Mouse (Mus musculus) heart, embryonic 14.5 days (tissue): Measurements from ENCODE around the gene Tmem240. TPM values are rescaled to one million over a fixed set of nuclear protein-coding genes. Genes with fewer than 3 reads are reported as not detected.

ENCODE experiments used
- ATAC-seq: fragments of 200-750 bp; cut with Nextera tagmentation; 2 replicates; pipeline ENCODE4 v1.8.0; 2017; ENCODE audit warnings: low read depth, moderate TSS enrichment; ENCODE audit not compliant: insufficient number of reproducible peaks, insufficient read depth, low FRiP score
- H3K27ac ChIP-seq, 2 experiments: fragments of 200-500 bp in 1 of 2; fragments of 300-500 bp in 1 of 2; sonication (generic) in 1 of 2; replicated peaks in 1 of 2; 2 replicates each; pipeline ENCODE4 v1.5.1; 2012 to 2014; ENCODE audit warnings: low read depth in 2 of 2, low read length in 2 of 2, control low read depth in 1 of 2, mild to moderate bottlenecking in 1 of 2, mixed read lengths in 1 of 2; ENCODE audit not compliant: control insufficient read depth in 1 of 2, insufficient read depth in 1 of 2
- H3K27me3 ChIP-seq: fragments of 300-500 bp; sonication (generic); 2 replicates; pipeline ENCODE4 v1.6.1; 2014; ENCODE audit warnings: mild to moderate bottlenecking, low read length, control low read depth; ENCODE audit not compliant: control insufficient read depth, insufficient read depth
- H3K36me3 ChIP-seq: fragments of 300-500 bp; sonication (generic); 2 replicates; pipeline ENCODE4 v1.6.1; 2014; ENCODE audit warnings: mild to moderate bottlenecking, control low read depth, low read length, mixed read lengths; ENCODE audit not compliant: control insufficient read depth, insufficient read depth
- H3K4me1 ChIP-seq, 2 experiments: fragments of 200-500 bp in 1 of 2; fragments of 300-500 bp in 1 of 2; sonication (generic) in 1 of 2; 2 replicates each; pipeline ENCODE4 v1.6.1; 2012 to 2014; ENCODE audit warnings: low read length in 2 of 2, control low read depth in 1 of 2, mixed read lengths in 1 of 2; ENCODE audit not compliant: control insufficient read depth in 2 of 2, insufficient read depth in 2 of 2
- H3K4me2 ChIP-seq: fragments of 300-500 bp; sonication (generic); 2 replicates; pipeline ENCODE4 v1.6.1; 2014; ENCODE audit warnings: mild to moderate bottlenecking, low read length
- H3K4me3 ChIP-seq, 2 experiments: fragments of 200-500 bp in 1 of 2; fragments of 300-500 bp in 1 of 2; sonication (generic) in 1 of 2; 2 replicates each; pipeline ENCODE4 v1.5.1; 2012 to 2014; ENCODE audit warnings: low read length in 2 of 2, mild to moderate bottlenecking in 2 of 2, control low read depth in 1 of 2, low read depth in 1 of 2, moderate library complexity in 1 of 2; ENCODE audit not compliant: control insufficient read depth in 1 of 2, insufficient read depth in 1 of 2
- H3K9ac ChIP-seq: fragments of 300-500 bp; sonication (generic); 2 replicates; pipeline ENCODE4 v1.6.1; 2014; ENCODE audit warnings: mild to moderate bottlenecking, low read length
- H3K9me3 ChIP-seq: fragments of 300-500 bp; sonication (generic); 2 replicates; pipeline ENCODE4 v1.6.1; 2016; ENCODE audit warnings: low read length, control low read depth; ENCODE audit not compliant: control insufficient read depth
- WGBS: fragments of 180-500 bp; shearing (Covaris S2); extraction: QIAGEN DNeasy Blood & Tissue Kit; methylation state at CpG from one replicate; pipeline ENCODE4 v1.1.7; 2014; 5-methylcytosine and 5-hydroxymethylcytosine counted together
- polyA plus RNA-seq: library from polyadenylated mRNA; unstranded; fragments of >200 nt; fragmentation: Nextera tagmentation; extraction: Ambion mirVana; gene quantifications from 2 replicates; pipeline ENCODE4 v1.2.1, GENCODE M21; 2014

Gene Tmem240
- polyA plus RNA-seq, 1 experiment from 2014 or later: 0.28 TPM

GRCm38 (mm10) chr4:155745136-155745535 lies 10.5 kb downstream of the Tmem240 start:
- WGBS: 92% methylated on average over 5 of the region's 5 CpGs
- Histone ChIP-seq H3K27ac (no peak overlapping the region), H3K4me3 (no peak overlapping the region), H3K9ac (no peak overlapping the region), H3K4me1 (no peaks in the 10 kb centered on the region), H3K4me2 (no peak overlapping the region), H3K27me3 (no peaks in the 10 kb centered on the region), H3K36me3 (peaks cover 100% of the 10 kb centered on the region), H3K9me3 (no peaks in the 10 kb centered on the region)
- no peak for ATAC-seq

GRCm38 (mm10) chr4:155746036-155746548 lies 11.5 kb downstream of the Tmem240 start:
- Histone ChIP-seq H3K27me3 (no peaks in the 10 kb centered on the region), H3K4me2 (no peak overlapping the region), H3K4me1 (no peaks in the 10 kb centered on the region), H3K36me3 (peaks cover 100% of the 10 kb centered on the region), H3K9me3 (no peaks in the 10 kb centered on the region), H3K4me3 (no peak overlapping the region), H3K27ac (no peak overlapping the region), H3K9ac (no peak overlapping the region)
- WGBS: 83% methylated on average over 8 of the region's 8 CpGs
- ATAC-seq: no peak

- peaks cover 100% of the 10 kb centered on the region for H3K36me3 ChIP-seq
- no peak overlapping the region for H3K4me3 ChIP-seq
- no peak overlapping the region for H3K27ac ChIP-seq
- no peaks in the 10 kb centered on the region for H3K27me3 ChIP-seq
- H3K9me3 ChIP-seq: no peaks in the 10 kb centered on the region
- WGBS: 87% methylated on average over 17 of the region's 17 CpGs
- no peak for ATAC-seq
- H3K9ac ChIP-seq: no peak overlapping the region
- H3K4me1 ChIP-seq: no peaks in the 10 kb centered on the region
- no peak overlapping the region for H3K4me2 ChIP-seq
Observed at GRCm38 (mm10) chr4:155746575-155747490, 12.2 kb downstream of the Tmem240 start.

GRCm38 (mm10) chr4:155757011-155757410 lies 22.4 kb downstream of the Tmem240 start:
- no peaks in the 10 kb centered on the region for H3K27me3 ChIP-seq
- H3K36me3 ChIP-seq: peaks cover 60% of the 10 kb centered on the region
- ATAC-seq: no peak
- peaks cover 12 to 34% of the 10 kb centered on the region in 2 experiments for H3K4me1 ChIP-seq
- peak overlapping the region in 1 of 2 experiments; percentile 30; a peak in 1 of 4 replicates for H3K27ac ChIP-seq
- peak overlapping the region; percentile 17; the same call in 1 of the 2 replicates for H3K9ac ChIP-seq
- 56% methylated on average over 12 of the region's 12 CpGs for WGBS
- no peaks in the 10 kb centered on the region for H3K9me3 ChIP-seq
- peak overlapping the region; percentile 27 for H3K4me2 ChIP-seq
- H3K4me3 ChIP-seq: no peak overlapping the region

- H3K27ac ChIP-seq: peak overlapping the region; percentile 57 to 87
- no peaks in the 10 kb centered on the region for H3K9me3 ChIP-seq
- 0 out of 2 replicates have a peak, but pooled peaks have one; percentile 6 for ATAC-seq
- peaks cover 31% of the 10 kb centered on the region for H3K36me3 ChIP-seq
- peaks cover 12 to 35% of the 10 kb centered on the region in 2 experiments for H3K4me1 ChIP-seq
- H3K27me3 ChIP-seq: no peaks in the 10 kb centered on the region
- peak overlapping the region; percentile 94 for H3K4me2 ChIP-seq
- H3K4me3 ChIP-seq: peak overlapping the region; percentile 63 to 85
- peak overlapping the region; percentile 81 for H3K9ac ChIP-seq
- 2% methylated on average over 10 of the region's 10 CpGs for WGBS
Observed at GRCm38 (mm10) chr4:155759862-155760612, 25.4 kb downstream of the Tmem240 start.

- Histone ChIP-seq H3K36me3 (peaks cover 23% of the 10 kb centered on the region), H3K4me2 (peak within 1 kb of the TSS; percentile 97), H3K4me3 (peak within 1 kb of the TSS; percentile 63 to 85), H3K4me1 (peaks cover 12 to 35% of the 10 kb centered on the region in 2 experiments), H3K27me3 (no peaks in the 10 kb centered on the region), H3K9me3 (no peaks in the 10 kb centered on the region), H3K9ac (peak within 1 kb of the TSS; percentile 83), H3K27ac (peak within 1 kb of the TSS; percentile 57 to 87)
- under 1% methylated on average over 68 of the region's 68 CpGs for WGBS
- ATAC-seq: peak; percentile 91
Observed at GRCm38 (mm10) chr4:155760613-155761355, 26.2 kb downstream of the Tmem240 start, which contains the start of gene Atad3a. Atad3a (minus strand) TSS chr4:155761093.
